Mouse (Mus musculus) C2C12 (cell line): ENCODE results near the gene Prkcg.

Source experiments
- CEBPB ChIP-seq: IDR thresholded peaks from one replicate; pipeline ENCODE4 v1.6.1; 2011; ENCODE audit warnings: low read depth, mild to moderate bottlenecking, control low read depth, moderate library complexity
- CTCF ChIP-seq: IDR thresholded peaks from one replicate; pipeline ENCODE4 v1.5.1; 2011; ENCODE audit not compliant: control insufficient read depth, insufficient read depth, insufficient read length
- MAX ChIP-seq: IDR thresholded peaks from one replicate; pipeline ENCODE4 v1.6.1; 2011; ENCODE audit warnings: mild to moderate bottlenecking, control low read depth
- MYOD1 ChIP-seq: IDR thresholded peaks from one replicate; pipeline ENCODE4 v1.6.1; 2011; ENCODE audit warnings: low read depth; ENCODE audit not compliant: control insufficient read depth, insufficient read length
- MYOG ChIP-seq: IDR thresholded peaks from one replicate; pipeline ENCODE4 v1.6.1; 2011; ENCODE audit not compliant: control insufficient read depth, insufficient read length; ENCODE audit errors: extremely low read depth
- USF1 ChIP-seq: IDR thresholded peaks from one replicate; pipeline ENCODE4 v1.6.1; 2011; ENCODE audit warnings: low read depth, mild to moderate bottlenecking, control low read depth, moderate library complexity

DNA sequence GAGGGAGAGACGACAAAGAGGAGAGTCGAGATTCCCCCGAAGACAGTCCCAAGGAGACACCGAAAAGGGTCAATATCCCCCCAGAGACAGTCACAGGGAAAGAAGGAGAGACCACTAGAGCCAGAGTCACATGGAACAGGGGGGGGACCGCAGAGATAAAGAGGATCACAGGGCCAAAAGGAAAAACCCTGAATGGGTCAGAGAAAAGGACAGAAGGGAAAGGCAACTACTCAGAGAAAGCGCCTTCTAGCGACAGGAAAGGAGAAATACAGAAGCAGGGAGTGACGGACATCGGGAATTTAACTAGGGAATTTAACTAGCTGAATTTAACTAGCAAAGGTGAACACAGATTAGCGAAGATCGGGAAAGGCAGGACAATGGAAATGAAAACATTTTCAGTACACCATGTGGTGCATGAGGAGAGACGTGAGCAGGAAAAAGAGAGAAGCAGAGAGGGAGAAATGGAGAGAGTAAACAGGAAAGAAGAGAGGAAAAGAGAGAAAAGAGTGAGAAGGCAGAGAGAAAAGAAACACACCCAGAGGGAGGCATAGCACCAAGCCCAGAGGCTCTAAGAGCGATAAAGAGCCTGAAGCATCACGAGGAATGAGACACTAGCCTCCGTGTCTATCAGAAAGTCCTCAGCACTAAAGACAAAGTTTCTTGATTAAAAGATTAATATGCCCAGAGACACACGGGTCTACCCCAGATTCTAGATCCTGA, 13.7 kb downstream of the Prkcg start:
- TF ChIP-seq CTCF = no peak
- no peak for TF ChIP-seq USF1
- TF ChIP-seq MAX = no peak
- TF ChIP-seq CEBPB = no peak
- TF ChIP-seq MYOD1 = no peak
- no peak for TF ChIP-seq MYOG
